Mouse (Mus musculus) layer of hippocampus, postnatal 14 days (tissue): ENCODE results near the gene Iqsec1. TPM values are rescaled to one million over a fixed set of nuclear protein-coding genes. Genes with fewer than 3 reads are reported as not detected.
A peak's percentile ranks its signal among the peaks of the same experiment; 100 is the strongest.
"Not testable (repeated sequence)": the region's sequence is repeated elsewhere in the genome, so short reads cannot be mapped to it uniquely, and the experiment has no call there.

Experiments
- DNase-seq, 2 experiments: peaks; one replicate each; pipeline ENCODE4 v3.0.0; 2021 to 2022; ENCODE audit warnings: low spot score in 2 of 2, mixed read lengths in 1 of 2
- total RNA-seq, 2 experiments: library from RNA; stranded (reverse); gene quantifications; 2 replicates each; pipeline ENCODE4 v1.2.3; 2021

Iqsec1 gene
- total RNA-seq, 2 experiments from 2014 or later: 220 to 234 TPM

DNA sequence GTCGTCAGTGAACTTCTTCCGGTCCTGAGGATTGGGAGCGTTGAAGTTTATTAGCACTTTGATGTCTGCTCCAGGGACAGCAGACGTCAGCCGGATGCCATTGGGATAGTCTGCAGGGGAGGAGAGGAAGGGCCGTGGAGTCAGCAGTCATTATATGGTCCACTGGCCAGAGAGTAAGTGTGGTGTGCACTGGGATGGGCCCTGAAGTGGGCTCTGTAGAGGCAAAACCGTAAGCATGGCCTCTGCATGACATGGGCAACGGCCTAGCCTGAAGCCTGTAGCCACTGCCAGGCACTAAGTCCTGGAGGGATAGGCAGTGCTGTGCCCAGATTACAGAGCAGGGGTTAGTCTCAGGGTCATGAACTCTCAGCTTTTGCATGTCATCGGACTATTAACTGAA is 319.8 kb downstream of the Iqsec1 start:
- no peak for DNase-seq

DNA sequence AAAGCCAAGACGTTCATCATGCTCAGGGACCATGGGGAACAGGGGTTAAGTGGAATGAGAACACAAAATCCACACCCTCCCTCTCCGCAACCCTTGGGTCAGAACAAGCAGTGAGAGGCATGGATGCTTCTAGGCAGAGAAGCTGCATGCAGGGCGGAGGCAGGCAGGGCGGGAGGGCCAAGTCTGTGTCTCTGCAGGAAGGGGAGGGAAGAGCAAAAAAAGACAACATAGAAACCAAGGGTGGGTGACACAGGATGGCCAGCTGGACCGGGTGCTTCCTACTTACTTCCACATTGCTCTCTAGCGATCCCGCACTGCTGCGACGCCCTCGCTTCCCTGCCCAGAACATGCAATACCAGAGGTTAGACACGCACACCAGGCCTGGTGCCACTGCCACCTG is 324.7 kb downstream of the Iqsec1 start:
- DNase-seq: no peak

DNA sequence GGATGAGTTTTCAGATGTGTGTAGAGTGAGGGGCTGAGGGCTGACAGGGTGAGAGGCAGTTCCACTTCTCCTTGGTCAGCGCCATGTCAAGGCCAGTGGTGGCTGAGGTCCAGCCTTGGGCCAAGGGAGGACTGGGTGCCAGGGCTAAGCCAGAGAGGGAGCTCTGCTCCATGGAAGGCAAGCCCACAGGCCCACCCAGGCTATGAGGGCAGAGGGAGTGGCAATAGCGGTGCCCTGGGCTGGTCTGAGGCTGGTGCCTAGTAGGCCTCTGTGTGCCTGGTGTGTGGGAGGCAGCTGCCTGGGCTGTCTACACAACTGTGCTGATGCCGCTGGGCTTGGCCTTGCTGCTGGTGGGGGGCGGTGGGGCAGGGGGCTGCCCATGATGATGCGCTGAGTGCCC is 326.3 kb downstream of the Iqsec1 start:
- no peak for DNase-seq

DNA sequence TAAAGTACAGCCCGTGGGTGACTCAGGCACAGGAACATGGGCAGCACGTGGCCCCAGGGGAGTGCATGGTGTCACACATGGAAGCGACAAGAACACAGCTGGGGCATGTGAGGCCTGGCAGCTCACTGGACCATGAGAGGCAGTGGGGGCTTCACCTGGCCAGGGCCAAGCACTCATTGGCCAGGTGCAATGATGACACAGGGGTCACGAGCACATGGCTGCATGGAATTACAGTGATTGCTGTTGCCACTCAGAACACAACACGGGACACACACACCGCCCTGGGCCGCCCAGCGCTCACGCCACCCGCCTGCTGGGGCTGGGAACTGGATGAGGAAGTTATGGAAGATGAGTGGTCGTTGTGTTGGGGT is 327.5 kb downstream of the Iqsec1 start:
- no peak for DNase-seq

DNA sequence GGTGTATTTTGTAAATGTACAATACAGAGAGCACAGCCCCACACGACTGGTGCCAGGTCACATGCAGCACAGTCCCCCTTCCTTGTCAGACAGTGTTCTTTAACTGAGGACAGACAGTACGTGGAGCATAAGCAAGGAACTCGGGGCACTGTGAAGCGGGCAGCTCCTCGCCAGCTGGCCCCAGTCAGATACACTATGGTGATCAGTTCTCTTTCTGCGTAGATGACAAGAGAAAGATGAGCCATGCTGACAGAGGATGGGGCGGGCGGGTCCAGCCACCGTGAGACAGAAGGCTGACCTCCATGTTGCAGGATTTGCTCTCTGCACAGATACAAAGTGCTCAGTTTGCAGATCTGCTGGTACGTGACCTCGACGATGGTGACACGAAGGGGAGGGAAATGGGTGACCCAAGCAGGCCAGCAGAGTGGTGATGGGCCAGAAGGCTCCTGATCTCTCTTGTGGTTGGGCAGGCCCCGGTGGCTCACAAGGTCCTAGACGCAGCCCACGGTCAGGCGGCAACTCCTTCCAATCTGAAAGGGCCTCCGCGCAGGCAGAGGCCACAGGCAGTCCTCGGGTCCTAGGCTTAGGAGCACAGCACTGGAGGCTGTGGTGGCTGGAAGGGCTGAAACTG is 328.0 kb downstream of the Iqsec1 start:
- peak in 1 of 2 experiments; percentile 18 for DNase-seq

DNA sequence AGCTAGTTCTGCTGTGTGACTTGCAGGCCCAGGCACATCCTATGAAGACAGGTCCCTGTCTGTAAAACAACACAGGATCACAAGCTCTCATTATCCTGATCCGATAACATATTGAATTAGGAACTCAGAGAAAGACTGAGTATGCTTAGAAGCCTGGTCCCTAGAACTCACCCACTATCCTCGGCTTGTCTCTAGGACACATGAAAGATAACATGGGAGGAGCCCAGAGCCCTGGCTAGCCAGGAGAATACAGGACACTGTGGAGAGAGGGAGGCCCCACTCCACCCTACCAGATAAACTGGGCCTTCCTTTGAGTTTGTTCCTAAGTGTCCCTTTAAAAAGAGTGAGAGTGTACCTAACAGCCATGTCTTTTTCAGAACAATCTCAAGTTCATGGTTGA is 328.6 kb downstream of the Iqsec1 start:
- DNase-seq: no peak

DNA sequence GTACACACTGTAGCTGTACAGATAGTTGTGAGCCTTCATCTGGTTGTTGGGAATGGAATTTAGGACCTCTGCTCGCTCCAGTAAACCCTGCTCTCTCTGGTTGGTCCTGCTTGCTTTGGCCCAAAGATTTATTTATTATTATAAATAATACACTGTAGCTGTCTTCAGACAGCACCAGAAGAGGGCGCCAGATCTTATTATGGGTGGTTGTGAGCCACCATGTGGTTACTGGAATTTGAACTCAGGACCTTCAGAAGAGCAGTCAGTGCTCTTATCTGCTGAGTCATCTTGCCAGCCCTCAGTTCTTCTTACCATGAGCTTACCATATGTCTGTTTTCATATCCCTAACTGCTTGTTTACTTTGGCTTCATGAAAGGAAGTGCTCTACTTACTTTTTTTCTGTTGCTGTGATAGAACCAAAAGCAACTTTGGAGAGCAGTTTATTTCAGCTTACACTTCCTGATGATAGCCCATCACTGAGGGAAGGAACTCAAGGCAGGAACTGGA is 332.1 kb downstream of the Iqsec1 start:
- DNase-seq: not testable (repeated sequence)

DNA sequence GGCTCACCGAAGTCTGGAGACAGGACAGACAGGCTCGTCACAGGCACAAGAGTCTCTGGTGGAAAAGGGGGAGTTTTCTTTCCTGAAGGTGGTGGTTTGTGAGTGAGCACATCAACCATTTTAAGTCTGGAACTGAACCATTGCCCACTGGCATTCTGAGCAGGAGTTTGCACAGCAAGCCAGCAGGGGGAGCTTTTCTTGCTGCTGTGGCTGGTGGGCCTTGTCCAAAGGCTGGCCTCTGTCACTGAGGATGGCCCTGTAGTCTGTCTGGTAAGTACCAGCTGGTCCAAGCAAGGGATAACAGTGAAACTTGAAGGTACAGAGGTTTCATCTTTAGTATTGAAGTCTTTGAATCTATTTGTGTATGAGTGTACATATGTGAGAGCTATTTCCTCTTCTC is 334.7 kb downstream of the Iqsec1 start:
- peak in 1 of 2 experiments; percentile 28 for DNase-seq

DNA sequence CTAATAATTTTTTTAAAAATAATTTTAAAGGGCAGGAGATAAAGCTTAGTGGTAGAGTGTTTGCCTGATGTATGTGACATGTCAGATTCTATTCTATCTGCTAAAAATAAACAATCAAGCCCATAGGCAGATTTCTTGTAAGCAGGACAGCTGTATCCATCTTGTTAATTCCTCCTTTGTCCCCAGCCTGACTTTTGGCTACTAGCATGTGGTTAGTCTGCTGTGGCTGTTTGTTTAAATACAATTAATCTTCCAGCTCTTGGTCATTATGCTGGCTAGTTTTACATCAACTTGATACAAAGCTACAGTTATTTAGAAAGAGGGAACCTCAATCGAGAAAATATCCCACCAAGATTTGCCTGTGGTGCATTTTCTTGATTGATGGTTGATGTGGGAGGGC is 337.9 kb downstream of the Iqsec1 start:
- DNase-seq: no peak

DNA sequence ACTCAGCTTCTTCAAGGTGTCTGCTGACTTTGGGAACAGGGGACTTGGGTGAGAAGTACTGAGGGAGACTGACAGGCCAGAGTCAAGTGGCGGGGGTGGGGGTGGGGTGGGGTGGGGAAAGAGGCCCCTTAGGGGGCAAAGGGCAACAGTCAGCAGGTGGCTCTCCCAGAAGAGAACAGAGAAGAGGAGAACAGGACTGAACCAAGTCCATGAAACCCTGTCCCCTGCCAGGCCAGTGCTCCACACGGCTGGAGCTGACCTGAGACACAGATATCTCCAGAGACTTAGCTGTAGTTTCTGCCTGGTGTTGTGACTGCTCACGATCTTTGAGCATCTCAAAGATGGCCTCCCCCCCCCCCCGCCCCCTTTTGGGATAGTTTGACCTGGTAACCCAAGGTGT is 339.2 kb downstream of the Iqsec1 start:
- no peak for DNase-seq

DNA sequence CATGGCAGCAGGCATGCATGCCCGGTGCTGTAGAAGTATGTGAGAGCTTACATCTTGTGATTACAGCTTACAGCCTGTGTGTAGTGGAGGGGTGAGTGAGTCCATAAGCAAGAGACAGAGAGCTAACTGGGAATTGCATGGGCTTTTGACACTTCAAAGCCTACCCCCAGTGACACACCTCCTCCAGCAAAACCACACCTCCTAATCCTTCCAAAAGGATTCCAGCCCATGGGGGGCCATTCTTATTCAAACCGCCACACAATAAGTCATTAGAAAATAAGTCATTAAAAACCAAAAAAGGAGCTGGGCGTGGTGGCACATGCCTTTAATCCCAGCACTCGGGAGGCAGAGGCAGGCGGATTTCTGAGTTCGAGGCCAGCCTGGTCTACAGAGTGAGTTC is 340.1 kb downstream of the Iqsec1 start:
- DNase-seq: no peak

DNA sequence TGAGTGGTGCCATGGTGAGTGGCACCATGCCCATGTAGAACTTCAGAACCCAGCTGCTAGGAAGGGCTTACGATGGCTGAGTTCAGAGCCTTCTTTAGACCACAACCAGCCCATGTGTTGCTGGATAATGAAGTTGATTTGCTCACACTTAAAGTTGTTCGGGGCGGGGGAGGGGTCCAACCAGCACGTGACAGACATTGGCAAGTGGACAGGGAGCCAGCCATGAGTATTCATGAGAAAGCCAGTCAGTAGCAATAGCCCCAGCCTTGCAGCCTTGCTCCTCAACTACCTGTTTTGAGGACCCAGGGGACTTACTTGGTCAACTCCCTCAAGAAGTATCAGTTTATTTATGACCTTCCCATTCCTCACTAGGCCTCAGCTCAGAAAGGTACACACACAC is 343.5 kb downstream of the Iqsec1 start:
- DNase-seq: no peak

DNA sequence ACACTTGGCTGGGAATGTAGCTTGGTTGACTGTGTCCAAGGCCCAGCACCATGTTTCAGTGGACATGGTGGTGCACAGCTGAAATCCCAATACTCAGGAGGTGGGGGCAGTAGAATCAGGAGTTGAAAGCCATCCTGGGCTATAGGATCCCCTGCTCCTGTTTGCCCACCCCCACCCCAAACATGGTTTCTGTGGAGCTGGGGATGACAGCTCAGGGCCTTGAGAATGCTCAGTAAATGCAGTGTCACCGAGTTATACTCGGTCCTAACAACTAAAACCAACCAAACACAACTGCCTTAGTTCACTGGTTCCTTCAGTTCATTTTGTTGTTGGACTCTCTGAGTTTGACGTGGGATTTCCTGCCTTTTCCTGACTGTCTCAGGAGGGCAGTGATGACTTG is 345.4 kb downstream of the Iqsec1 start:
- DNase-seq: no peak

DNA sequence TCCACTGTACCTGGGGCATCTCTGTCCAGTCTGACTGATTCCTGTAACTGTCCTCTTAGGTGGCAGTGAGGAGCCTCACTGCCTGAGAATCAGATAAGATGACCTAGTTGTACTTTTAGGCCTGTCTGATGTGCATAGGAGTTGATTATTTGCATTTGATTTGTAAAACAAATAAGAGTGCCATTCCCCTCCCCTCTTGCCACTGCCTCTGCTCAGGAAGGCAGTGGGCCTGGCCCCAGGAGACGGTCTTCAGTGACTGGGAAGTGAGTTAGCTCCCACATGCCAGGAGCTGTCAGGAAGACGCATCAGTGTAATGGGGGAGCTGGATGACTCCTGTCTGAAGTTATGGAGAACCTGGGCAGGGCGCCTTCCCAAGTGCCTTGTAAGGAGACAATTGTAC is 352.9 kb downstream of the Iqsec1 start:
- DNase-seq: no peak

DNA sequence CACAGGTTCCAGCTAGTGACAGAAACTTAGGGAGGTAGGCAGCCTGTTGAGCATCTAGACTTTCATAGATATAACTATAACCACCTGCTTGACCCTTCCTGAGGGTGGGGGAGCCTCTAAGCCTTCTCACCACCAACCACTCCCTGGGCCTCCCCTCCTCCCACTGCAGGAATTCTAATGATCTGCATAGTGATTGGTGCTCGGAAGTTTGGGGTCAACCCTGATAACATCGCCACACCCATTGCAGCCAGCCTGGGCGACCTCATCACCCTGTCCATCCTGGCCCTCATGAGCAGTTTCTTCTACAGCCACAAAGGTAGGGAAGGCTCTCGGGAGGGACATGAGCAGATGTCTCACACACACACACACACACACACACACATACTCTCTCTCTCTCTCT is 353.4 kb downstream of the Iqsec1 start:
- no peak for DNase-seq

DNA sequence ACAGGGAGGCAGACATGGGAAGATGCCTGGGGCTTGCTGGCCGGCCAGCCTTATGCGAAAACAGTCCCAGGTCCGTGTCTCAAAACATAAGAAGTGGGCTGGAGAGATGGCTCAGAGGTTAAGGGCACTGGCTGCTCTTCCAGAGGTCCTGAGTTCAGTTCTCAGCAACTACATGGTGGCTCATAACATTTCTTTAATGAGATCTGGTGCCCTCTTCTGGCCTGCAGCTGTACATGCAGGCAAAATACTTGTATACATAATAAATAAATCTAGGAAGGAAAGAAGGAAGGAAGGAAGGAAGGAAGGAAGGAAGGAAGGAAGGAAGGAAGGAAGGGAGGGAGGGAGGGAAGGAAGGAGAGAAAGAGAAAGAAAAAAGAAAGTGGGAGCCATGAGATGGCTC is 356.0 kb downstream of the Iqsec1 start:
- DNase-seq: not testable (repeated sequence)

DNA sequence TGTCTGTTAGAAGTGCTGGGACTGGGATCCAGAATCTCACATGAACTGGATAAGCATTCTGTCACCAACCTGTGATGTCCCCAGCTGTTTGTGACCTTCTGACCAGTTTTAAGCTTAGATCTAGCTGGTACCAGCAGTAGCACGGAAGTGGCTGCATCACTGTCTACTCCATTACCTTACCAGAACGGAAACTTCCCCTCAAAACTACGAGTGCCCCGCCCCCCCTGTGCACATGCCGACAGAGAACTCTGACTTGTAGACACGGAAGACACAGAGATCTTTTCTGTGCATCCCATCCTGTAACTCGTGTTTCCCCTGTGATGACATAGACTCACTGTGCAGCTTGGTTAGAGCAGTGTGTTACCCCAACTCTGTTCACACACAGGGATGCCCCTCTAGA is 358.1 kb downstream of the Iqsec1 start:
- DNase-seq: no peak

DNA sequence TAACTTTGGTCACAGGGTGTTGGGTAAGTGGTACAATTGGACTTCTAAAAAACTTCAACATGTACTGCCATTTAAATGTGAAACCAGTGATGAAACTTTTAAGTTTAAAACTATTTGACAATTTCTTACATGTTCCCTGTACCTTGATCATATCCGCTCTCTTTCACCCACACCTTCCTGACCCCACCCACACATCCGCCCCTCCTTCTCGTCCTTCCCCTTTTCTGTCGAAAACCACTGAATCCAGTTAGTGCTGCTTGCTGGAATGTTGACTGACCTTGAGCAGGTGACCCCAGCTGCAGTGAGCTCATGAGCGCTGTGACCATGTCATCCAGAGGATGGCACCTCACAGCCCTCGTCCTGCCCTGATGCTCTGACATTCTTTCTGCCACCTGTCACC is 359.0 kb downstream of the Iqsec1 start:
- DNase-seq: no peak

DNA sequence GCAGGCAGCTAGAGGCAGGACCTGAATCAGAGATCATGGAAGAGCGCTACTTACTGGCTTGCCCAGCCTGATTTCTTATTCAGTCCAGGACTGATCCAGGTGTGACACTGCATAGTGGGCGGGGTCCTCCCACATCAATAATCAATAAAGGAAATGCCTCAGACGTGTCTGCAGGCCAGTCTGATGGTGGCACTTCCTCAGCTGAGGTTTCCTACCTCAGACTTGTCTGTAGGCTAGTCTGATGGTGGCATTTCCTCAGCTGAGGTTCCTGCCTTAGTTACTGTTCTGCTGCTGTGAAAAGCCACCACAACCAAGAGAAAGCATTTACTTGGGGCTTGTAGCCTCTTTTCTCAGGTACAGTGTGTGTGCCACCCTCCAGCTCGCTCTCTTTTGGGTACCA is 360.9 kb downstream of the Iqsec1 start:
- no peak for DNase-seq

DNA sequence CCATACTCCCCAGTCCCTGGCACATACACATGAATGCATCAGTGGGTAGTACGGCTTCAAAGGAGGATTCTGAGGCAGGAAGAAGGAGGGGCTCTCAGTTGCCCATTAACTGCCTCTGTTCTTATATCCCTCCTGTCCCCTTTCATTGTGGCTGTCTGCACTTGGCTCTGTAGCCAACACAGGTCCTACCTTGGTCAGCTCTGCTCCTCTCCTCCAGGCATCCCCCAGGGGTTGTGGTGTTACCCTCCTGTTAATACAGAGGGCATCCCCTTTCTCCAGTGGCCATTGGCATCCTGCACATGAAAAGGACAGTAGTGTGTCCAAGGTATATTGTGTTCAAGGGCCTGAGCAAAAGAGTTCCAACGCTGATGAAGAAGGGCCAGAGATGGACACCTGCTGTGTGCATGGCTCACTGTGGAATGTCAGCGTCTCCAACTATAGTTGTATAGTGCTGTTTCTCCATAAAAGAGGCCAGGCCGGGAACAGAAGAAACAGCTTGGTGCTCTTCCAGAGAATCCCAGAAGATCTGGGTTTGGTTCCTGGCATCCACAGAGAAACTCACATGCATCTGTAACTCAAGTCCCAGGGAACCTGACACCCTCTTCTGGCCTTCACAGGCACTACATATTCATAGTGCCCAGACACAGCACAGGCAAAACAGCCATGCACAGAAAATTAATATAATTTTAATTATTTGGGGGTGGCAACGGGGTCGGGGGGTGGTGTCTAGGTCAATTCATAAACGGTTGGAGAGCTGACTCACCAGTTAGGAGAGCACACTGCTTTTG is 363.1 kb downstream of the Iqsec1 start:
- DNase-seq: no peak

DNA sequence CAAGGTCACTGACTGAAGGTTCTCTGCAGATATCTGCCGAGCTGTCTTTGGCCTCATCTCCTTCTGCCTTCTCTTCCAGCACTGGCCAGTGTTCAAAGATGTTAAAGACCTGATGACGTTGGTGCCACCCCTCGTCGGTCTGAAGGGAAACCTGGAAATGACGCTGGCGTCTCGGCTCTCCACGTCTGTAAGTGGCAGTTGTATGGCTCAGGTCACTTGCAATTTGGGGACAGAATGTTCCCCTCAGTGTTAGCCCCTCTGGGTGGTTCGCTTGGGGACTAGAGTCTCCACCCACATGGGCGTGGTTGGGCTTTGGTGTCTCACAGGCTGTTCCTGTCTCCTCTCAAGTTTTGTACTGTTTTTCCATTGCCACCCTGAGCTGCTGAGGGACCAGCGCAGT is 363.8 kb downstream of the Iqsec1 start:
- no peak for DNase-seq

DNA sequence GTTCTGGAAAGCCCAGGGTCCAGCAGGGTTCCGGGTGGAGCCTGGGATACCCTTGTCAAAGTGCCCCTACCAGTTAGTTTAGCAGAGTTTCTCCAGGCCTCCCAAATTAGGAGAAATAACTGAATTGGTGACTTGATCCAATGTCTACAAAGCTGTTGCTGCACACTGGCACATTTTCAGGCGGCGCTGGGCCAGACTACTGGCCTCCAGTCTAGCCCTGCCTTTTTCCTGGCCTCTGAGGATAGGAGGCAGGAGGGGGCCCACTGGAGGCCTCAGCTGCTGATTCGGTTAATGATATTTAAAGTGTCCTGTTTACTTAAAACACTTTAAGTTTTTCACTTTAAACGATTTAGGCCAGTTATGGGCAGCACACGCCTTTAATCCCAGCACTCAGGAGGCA is 364.3 kb downstream of the Iqsec1 start:
- DNase-seq: peak; percentile 15 to 40

DNA sequence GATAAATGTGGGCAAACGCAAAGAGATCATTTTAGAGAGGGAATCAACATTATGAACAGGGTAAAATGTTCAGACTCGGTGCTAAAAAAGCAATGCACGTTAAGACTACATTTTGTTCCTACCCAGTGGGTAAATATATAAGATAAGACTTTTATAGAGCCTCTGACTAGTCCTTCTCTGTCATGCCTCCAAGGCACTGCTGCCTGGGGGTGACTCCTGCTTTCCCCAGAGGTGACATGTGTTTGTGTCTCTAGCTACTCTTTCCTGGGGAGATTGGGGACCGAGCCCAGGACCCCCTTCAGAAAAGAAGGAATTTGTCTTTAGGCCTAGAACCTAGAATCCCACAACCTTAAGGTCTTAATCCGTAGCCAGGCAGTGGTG is 365.0 kb downstream of the Iqsec1 start:
- DNase-seq: no peak
